Mouse (Mus musculus) inflammation-experienced regulatory T-cells, adult 6 months (primary cell): ENCODE results near the gene Sox30. TPM values are rescaled to one million over a fixed set of nuclear protein-coding genes. Genes with fewer than 3 reads are reported as not detected.

ENCODE experiments used
- ATAC-seq: one replicate; pipeline ENCODE4 v1.8.0; 2017
- polyA plus RNA-seq, 3 experiments: library from polyadenylated mRNA; unstranded; fragments of 100-300 nt; shearing (Covaris generic); gene quantifications; one replicate each; pipeline ENCODE4 v1.2.1; 2017

Sox30 gene
- polyA plus RNA-seq, 3 experiments from 2014 or later: 0.21 TPM; not detected in 2

- ATAC-seq: no peak
Measured at GRCm38 (mm10) chr11:46056770-46057411, 76.8 kb downstream of the Sox30 start.

DNA sequence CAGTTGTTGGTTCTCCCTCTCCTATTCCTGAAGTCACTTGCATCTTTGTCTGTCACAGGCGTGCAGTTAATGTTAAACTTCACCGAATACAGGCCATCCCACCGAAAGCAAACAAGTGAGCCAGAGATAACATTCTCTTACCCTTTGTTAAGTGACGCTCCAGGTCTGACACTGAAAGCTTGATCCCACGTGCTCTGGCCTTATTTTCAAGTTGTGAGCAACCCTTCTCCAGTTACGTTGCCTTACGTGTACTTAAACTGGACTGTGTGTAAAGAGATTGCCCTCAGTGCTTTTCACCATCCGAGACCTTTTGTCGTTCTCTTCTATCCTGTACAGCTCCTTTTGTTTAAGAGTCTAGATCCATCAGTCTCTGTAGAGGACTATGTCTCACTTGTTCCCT, 77.9 kb downstream of the Sox30 start:
- ATAC-seq: peak; percentile 5

DNA sequence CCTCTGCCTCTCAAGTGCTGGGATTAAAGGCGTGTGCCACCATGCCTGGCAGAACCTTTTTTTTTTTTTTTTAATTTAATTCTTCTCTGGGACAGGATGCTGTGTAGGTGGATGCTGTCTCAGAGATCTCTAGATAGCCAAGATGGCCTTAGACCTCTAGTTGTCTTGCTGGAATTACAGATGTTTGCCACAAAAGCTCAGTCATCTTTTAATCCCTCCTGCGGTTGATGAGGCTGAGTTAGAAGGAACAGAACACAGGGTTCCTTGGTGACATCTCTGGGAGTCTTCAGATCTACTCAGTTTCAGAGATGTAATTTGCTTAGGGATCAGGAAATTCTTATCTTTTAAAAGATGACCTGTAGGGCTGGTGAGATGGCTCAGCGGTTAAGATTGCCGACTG, 78.8 kb downstream of the Sox30 start:
- ATAC-seq: no peak

- ATAC-seq: peak; percentile 34
Measured at GRCm38 (mm10) chr11:46059887-46060650, 80.0 kb downstream of the Sox30 start.

DNA sequence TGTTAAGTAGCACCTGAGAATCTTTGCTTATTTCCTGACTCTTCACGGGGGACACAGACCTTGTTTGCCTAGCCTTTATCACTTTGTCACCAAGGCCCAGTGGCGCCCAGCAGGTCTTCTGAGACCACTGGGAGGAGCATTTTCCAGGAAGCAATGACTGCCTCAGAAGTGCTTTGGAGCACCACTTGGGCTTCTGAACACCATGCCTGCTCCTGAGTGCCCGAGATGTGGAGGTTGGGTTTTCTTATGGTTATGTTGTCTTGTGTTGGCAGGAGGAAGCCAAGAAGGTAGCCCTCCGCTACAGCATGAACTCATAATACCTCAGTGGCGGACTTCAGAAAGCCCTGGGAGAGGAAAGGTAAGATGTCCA, 80.5 kb downstream of the Sox30 start:
- no peak for ATAC-seq

GRCm38 (mm10) chr11:46061776-46062445, 81.8 kb downstream of the Sox30 start:
- ATAC-seq: no peak

DNA sequence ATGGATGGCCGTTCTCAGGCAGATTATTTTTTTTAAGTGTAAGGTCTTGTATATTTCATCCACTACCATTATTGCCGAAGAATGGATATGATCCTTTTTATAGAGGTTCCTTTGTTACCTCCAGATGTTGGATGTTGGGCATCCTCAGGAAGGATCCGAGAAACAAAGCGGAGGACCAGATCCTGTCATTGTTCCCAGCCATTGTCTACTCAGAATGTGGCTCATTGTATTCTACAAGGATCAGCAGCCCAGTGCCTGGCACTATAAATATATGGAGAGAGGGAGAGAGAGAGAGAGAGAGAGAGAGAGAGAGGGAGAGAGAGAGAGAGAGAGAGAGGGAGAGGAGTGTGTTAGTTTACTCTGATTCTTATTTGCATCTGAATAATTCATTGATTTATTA, 82.5 kb downstream of the Sox30 start:
- ATAC-seq: no peak

GRCm38 (mm10) chr11:46062993-46063731, 83.1 kb downstream of the Sox30 start:
- ATAC-seq: peak; percentile 41

DNA sequence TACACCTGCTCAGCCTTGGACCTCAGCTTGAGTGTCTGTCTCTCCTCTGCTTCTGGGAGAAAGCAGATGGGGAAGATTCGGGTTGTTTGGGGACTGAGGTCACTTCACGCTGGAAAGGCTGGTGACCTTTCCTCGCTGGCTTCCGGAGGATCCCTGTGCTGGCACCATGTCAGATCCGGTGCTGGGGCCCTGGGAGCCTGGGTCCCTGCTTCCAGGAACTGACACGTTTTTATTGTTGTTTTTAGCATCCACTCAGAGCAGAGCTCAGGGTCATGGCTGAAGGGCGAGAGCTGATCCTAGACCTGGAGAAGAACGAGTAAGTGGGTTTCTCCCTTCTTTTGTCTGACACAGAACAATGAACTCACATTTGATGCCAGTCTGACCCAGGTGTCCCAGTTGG, 84.7 kb downstream of the Sox30 start:
- ATAC-seq: no peak

- ATAC-seq: no peak
Measured at GRCm38 (mm10) chr11:46065201-46066011, 85.3 kb downstream of the Sox30 start.

Other genes with a start within 250 kb of the Sox30 start
- gene Clint1, start 128.3 kb upstream of the Sox30 start, polyA plus RNA-seq: 10 to 100 TPM; 36.9 to 52.5 (median 45.6) TPM
- 1 to 10 TPM in 2 of 3 experiments, under 1 TPM in 1; 0.89 to 2.0 (median 1.9) TPM for gene Lsm11, start 35.4 kb upstream of the Sox30 start, polyA plus RNA-seq
- 10 to 100 TPM; 10.4 to 13.5 (median 12.0) TPM for gene Thg1l, start 24.8 kb upstream of the Sox30 start, polyA plus RNA-seq
- 10 to 100 TPM; 15.5 to 45.9 (median 21.9) TPM for gene Gm12166, start 72.0 kb downstream of the Sox30 start, polyA plus RNA-seq
- gene Adam19, start 75.7 kb downstream of the Sox30 start, polyA plus RNA-seq: 100 to 1,000 TPM in 2 of 3 experiments, 10 to 100 TPM in 1; 70.9 to 111 (median 101) TPM
- gene Nipal4, start 186.2 kb downstream of the Sox30 start, polyA plus RNA-seq: under 1 TPM in 2 of 3 experiments, not detected in 1; 0.26 to 0.74 TPM